Mouse (Mus musculus) neutrophil, adult 83 days (primary cell): ENCODE results near the gene Rwdd1. TPM values are rescaled to one million over a fixed set of nuclear protein-coding genes. Genes with fewer than 3 reads are reported as not detected.

ENCODE experiments used
- total RNA-seq, 2 experiments: library from RNA; stranded (reverse); gene quantifications; one replicate each; pipeline ENCODE4 v1.2.4; 2023

Rwdd1 gene
- 10 to 100 TPM; 38.2 to 39.3 TPM for total RNA-seq

GRCm38 (mm10) chr10:34019302-34020075, at the start of gene Rwdd1:
Gene Rwdd1, minus strand, starts transcription at chr10:34019624.

GRCm38 (mm10) chr10:34044210-34044609, 24.8 kb upstream of the Rwdd1 start, which contains the start of gene Calhm4:
Gene Calhm4, minus strand, starts transcription at chr10:34044310.

GRCm38 (mm10) chr10:34037401-34037800, 18.0 kb upstream of the Rwdd1 start, which contains the start of gene Trappc3l:
Gene Trappc3l, plus strand, starts transcription at chr10:34037597.

GRCm38 (mm10) chr10:33950803-33951583, 68.4 kb downstream of the Rwdd1 start, which contains the start of gene Zup1:
Gene Zup1, minus strand, starts transcription at chr10:33951269.

Other genes with a start within 250 kb of the Rwdd1 start
- not detected for gene Sult3a2, start 232.9 kb downstream of the Rwdd1 start, total RNA-seq
- not detected for gene Sult3a1, start 161.9 kb downstream of the Rwdd1 start, total RNA-seq
- gene Rsph4a, start 114.5 kb downstream of the Rwdd1 start, total RNA-seq = not detected
- 10 to 100 TPM; 30.5 to 34.6 TPM for gene Zup1, start 68.4 kb downstream of the Rwdd1 start, total RNA-seq
- gene Trappc3l, start 18.0 kb upstream of the Rwdd1 start, total RNA-seq = not detected
- gene Calhm4, start 24.7 kb upstream of the Rwdd1 start, total RNA-seq = not detected
- not detected for gene Calhm5, start 76.9 kb upstream of the Rwdd1 start, total RNA-seq
- 1 to 10 TPM; 3.3 to 5.2 TPM for gene Calhm6, start 108.4 kb upstream of the Rwdd1 start, total RNA-seq
- gene Dse, start 188.1 kb upstream of the Rwdd1 start, total RNA-seq = 10 to 100 TPM; 11.5 to 12.3 TPM